Mouse (Mus musculus) c-Kit-positive CD71-negative TER-119-negative erythroid progenitor cells, embryonic 14.5 days (primary cell): ENCODE measurements around the gene Glis2.

Experiments used
- DNase-seq: peaks from one replicate; pipeline ENCODE4 v3.0.0-alpha.2; 2013; ENCODE audit warnings: low read depth

Glis2 gene

DNA sequence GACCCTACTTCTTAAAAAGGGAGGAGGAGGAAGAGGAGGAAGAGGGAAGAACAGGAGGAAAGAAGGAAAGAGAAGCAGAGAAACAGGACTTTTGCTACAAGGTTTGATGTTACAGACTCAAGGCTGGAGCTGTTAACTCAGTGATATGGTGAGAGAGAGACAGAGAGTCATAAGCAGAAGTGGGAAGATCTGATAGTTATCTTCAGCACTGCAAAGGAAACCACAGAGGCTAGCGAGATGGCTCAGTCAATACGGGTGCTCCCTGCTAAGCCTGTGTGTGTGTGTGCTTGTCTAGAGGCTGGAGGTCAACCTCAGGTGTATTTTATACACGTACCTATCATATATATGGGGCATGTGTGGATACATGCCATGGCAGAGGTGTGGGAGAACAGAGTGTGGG, 10.7 kb upstream of the Glis2 start:
- no peak for DNase-seq

- no peak for DNase-seq
Measured at GRCm38 (mm10) chr16:4584438-4584837, 10.1 kb upstream of the Glis2 start.

DNA sequence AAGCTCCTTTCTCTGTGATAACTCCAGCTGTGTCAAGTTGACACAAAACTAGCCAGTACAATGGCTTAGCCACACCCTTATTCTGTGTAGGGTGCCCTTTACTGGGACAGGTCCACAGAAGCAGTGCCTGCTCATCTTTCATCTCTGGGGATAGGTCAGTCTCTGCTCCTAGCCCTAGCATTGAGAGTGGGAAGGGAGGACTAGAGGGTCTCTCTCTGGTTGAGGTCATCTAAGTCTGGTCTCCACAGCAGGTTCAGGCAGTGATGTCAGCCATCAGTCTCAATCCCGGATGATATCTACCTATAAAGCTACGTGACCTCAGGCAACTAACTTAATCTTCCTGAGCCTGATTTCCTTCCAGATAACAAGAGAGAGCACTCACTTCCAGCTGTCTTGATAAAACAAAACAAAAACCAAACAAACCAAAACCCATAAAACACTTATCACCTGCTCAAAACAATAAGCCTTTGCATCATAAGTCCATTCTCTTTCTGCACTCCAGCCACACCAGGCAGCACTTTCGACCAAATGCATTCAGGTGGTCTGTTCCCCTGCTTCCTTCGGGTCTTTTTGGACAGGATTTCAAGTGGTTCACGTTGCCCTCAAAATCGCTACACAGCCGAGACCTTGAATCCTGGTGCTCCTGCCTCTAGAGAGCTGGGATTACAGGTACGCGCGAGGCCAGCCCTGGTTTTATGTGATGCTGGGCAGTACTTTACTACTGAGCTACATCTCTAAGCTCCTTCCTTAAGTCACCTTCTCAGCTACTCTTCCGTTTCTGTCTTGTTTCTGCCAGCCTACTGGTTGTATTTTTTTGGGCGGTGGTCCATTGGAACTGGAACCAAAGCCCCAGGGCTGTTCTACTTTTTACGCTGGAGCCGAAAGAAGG, 8.6 kb upstream of the Glis2 start:
- DNase-seq = no peak

DNA sequence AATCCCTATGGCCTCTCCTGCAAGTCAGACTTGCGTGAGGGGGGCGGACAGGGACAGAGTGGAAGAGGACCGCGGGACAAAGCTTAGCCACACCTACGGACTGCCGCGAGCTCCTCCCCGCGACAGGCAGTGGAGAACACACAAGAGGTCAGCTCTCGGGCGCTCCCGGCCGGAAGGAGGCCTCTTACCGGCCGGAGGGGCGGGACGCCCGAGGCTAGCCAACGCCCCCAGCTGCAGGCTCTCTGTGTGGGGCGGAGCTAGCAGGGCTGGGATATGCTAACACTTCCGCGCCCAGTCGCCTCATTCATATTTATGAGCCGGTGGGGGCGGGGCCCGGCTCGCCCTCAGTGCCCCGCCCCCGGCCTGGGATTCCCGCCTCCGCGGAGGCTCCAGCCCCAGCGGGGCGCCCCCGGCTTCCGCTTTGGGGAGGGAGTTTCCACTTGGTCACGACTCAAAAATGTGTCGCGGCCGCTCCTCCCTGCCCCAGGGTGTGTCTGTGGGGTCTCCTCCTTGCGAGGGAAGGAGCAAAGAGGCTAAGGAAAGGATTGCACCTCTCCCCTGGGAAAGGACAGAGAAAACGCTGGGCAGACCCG, 7.9 kb upstream of the Glis2 start:
- peak; percentile 95 for DNase-seq

GRCm38 (mm10) chr16:4587516-4588210, 6.8 kb upstream of the Glis2 start:
- DNase-seq = no peak

DNA sequence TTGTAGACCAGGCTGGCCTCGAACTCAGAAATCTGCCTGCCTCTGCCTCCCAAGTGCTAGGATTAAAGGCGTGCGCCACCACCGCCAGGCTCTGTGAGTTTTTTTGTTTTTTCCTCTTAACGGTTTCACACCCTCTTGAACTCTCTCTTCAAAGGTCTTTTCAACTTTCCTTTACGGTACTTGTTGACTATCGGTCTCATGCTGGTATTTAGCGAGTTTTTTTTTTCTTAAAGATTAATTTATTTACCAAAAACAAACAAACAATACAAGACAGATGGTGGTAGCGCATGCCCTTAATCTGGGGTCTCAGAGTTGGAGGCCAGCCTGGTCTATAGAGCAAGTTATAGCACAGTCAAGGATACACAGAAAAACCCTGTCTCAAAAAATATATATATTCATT, 4.3 kb upstream of the Glis2 start:
- no peak for DNase-seq

DNA sequence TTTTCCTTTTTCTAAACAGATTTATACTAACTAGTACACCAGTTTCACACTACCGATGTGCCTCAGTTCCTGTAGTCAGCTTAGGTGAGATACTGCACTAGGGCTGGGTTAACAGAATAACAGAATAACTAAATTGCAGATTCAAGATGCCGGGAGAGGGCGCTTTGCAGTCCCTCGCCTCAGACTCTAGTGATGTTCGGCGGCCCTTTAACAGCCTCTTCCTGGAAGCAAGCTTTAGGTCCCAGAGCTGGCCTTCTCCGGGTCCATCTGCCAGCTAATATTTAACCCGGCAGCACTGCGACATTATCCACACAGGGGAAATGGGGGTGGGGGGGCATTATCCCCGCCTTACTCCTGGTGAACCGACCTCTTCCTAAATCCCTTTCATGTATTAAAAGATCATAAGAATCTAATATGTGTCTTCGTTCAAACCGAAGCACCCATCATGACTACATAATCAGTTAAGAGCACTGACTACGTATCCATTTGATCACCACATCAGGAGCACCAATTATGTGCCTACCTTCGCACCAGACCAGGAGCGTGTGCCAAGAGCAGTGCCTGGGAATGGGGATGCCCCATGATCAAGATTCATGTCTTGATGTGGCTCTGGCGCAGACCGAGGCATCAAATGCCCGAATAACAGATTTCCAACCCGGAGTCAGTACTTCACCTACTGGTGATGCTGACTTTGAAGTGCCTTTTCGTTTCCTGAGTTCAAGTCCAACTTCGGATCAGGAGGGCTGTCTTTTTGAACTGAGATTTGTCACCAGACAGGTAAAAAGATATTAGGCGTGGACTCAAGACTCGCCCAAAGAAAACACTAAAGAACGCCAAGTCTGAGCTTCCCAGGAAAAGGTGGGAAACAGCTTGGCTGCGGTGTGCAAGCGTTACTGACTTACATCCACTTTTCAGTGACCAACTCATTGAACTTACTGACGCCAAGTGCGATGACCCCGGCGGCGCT, 1.3 kb upstream of the Glis2 start:
- no peak for DNase-seq

DNA sequence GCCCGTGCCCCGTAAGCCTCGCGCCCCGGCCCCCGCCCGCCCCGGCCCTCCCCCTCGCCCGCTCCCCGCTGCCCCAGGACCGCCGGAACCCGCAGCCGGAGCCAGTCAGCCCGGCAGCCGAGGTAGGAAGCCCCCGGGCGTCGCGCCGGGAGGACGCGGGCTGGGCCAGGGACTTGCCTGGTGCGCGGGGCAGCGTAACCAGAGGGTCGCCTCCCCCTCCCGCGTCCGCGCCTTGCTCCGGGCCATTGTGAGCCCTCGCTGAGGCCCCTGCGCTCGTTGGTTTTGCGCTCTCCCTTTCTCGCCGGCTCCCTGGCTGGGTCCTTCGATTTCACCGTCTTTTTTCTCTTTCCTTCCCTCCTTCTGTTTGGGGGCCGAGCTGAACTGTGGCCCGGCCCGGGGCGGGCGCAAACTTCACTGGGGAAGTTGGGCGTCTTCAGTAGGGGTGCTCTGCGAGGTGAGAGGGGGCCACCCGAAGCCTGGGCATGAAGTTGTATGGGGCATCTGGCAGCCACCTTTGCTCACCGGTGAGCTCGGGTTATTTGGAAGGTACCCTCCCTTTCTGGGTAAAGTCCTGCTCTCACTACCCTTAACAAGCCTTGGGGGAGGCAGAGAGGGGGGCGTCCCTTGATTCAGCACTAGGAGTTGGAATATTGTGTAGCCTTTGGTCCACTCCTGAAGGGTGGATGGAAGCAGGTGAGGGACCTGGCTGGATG, 457 bp downstream of the Glis2 start:
- DNase-seq = no peak

- DNase-seq = no peak
Measured at GRCm38 (mm10) chr16:4595527-4595963, 1.0 kb downstream of the Glis2 start.

GRCm38 (mm10) chr16:4596141-4596728, 1.7 kb downstream of the Glis2 start:
- no peak for DNase-seq

- no peak for DNase-seq
Measured at GRCm38 (mm10) chr16:4596836-4597235, 2.3 kb downstream of the Glis2 start.

DNA sequence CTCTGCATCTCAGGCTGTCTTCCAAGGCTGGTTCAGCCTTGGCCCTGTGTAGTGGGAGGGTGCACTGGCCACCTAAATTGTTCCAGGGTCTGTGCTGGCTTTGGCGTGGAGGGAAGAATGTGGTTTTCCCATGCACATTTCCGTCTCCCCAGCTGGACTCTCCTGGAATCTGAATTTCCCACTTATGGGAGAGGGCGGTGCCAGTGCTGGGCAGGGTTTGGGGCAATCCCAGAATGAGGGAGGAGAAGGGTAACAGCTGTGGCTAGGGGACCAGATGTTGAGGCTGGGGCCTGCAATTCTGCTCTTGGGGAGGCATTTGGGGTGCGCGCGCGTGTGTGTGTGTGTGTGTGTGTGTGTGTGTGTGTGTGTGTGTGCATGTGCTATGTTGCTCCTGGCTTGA, 2.8 kb downstream of the Glis2 start:
- no peak for DNase-seq

DNA sequence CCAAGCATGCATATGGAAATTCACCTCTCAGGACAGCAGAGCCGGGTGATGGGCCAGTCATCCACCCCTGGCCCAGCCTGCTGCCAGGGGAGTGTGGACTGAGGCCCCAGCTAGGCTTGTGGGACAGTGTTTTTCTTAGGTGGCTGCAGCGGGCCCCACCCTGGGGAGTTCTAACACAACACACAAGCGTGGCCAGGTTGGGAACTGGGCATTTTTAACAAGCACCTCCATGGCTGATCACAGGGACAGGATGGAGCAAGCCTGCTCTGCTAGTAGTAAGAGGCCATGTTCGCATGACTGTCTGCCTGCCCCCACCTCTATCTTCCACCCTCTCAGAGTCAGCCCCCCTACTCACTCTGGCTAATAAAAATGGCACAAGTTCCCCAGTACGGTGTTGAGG, 3.5 kb downstream of the Glis2 start:
- DNase-seq = no peak

GRCm38 (mm10) chr16:4598891-4599543, 4.5 kb downstream of the Glis2 start:
- no peak for DNase-seq

GRCm38 (mm10) chr16:4599616-4600015, 5.1 kb downstream of the Glis2 start:
- no peak for DNase-seq

GRCm38 (mm10) chr16:4600701-4601310, 6.3 kb downstream of the Glis2 start:
- no peak for DNase-seq

DNA sequence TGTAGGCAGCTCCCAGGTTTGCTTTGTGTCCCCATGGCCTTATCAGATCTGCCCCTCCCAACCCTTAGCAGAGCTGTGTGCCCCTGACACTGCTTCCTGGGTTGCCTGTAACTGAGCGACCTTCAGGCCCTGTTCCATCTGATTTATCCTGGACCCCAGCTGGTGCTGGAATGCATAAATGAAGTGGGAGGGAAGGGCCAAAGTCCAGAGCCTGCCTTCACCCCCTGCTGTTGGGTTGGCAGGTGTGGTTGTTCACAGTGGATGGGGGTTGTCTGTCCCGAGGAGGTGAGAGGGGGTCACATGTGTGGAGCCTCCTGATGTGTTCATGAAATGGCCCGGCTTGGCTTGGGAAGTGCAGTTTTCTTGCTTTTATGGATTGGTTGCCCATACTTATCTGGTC, 7.7 kb downstream of the Glis2 start:
- no peak for DNase-seq

DNA sequence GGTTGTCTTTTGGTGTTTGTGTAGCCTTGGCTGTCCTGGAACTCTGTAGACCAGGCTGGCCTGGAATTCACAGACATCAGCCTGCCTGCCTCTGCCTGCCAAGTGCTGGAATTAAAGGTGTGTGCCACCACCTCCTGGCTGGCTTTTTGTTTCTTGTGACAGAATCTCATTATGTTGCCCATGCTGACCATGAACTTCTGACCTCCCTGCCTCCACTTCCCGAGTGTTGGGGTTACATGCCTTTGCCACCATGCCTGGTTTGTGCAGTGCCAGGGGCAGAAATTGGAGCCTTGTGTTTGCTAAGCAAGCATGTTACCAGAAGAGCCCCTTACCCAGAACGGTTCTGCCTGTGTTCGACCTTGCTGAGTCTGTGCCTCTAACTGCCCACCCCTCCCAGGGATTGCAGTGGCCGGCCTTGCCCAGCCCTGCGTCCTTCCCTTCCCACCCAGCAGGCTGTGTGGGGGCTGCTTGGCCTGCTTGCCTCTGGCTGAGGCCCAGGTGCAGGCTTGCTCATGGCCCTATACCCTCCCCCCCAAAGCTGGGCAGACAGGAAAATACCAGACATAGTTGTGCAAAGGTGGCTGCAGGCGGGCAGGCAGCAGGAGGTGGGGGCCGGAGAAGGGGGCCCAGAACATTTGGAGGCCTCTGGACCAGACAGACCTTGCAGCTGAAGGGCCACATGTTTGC, 8.4 kb downstream of the Glis2 start:
- no peak for DNase-seq

DNA sequence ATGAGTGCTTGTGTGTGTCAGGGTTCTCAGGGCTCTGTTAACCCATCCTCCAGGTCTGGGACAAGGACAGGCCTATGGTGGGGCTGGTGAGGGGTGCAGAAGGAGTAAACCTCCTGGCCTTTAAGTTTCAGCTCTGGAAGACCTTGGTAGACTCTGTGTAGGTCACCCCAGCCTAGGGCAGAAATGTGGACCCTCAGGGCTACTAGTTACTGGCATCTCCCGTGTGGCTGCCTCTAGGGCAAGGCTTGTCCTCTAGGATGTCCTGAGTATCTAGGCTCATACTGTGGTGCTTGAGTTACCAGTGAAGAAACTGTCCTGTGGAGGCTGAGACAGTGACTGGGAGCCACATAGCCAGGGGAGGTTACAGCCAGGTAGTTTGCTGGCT, 8.9 kb downstream of the Glis2 start:
- DNase-seq = no peak
